Mouse (Mus musculus): ENCODE data around the gene H2-DMa.

Gene H2-DMa

GRCm38 (mm10) chr17:34187261-34187916 is 68.0 kb downstream of the H2-DMa start, which contains the start of the genes Tap1 and Psmb9:
Gene Tap1, plus strand, starts transcription at chr17:34187553.
Gene Psmb9, minus strand, starts transcription at chr17:34187764.
- no peak; the same call in 1 of the 2 replicates for TF ChIP-seq GATA4 (IDR thresholded peaks at IDR 0.05; ENCODE audit: insufficient replicate concordance, low read length)

- TF ChIP-seq GATA4 (IDR thresholded peaks at IDR 0.05; ENCODE audit: insufficient replicate concordance, low read length), result no peak
These were observed 68.7 kb downstream of the H2-DMa start for GRCm38 (mm10) chr17:34188010-34188409.

All from liver, adult (tissue).